Mouse (Mus musculus) kidney, postnatal 14 days (tissue): ENCODE data around the gene Mmp15.
A peak's percentile ranks its signal among the peaks of the same experiment; 100 is the strongest.

Source experiments
- DNase-seq: peaks from one replicate; pipeline ENCODE4 v3.0.0; 2022; ENCODE audit warnings: mixed read lengths

The Mmp15 gene

GRCm38 (mm10) chr8:95352151-95352870, at the start of gene Mmp15:
Gene Mmp15, plus strand, starts transcription at chr8:95352268.
- peak; percentile 80 for DNase-seq

- DNase-seq: peak; percentile 53
These were observed 49.7 kb upstream of the Mmp15 start for GRCm38 (mm10) chr8:95302410-95302809.

- DNase-seq: no peak
These were observed 46.5 kb upstream of the Mmp15 start for GRCm38 (mm10) chr8:95305526-95305925.

GRCm38 (mm10) chr8:95306431-95306830, 45.6 kb upstream of the Mmp15 start, which contains the start of gene Cngb1:
Gene Cngb1, minus strand, starts transcription at chr8:95306585.
- DNase-seq: no peak

GRCm38 (mm10) chr8:95310342-95310970, 41.6 kb upstream of the Mmp15 start, which contains the start of gene Tepp:
Gene Tepp, plus strand, starts transcription at chr8:95310566.
- no peak for DNase-seq

GRCm38 (mm10) chr8:95312836-95313235, 39.2 kb upstream of the Mmp15 start:
- no peak for DNase-seq

- no peak for DNase-seq
These were observed 38.2 kb upstream of the Mmp15 start for GRCm38 (mm10) chr8:95313857-95314256.

GRCm38 (mm10) chr8:95314707-95315106, 37.4 kb upstream of the Mmp15 start:
- no peak for DNase-seq

GRCm38 (mm10) chr8:95315350-95315749, 36.7 kb upstream of the Mmp15 start:
- no peak for DNase-seq

- peak; percentile 87 for DNase-seq
These were observed 31.6 kb upstream of the Mmp15 start for GRCm38 (mm10) chr8:95320224-95321139.

- no peak for DNase-seq
These were observed 28.9 kb upstream of the Mmp15 start for GRCm38 (mm10) chr8:95323201-95323600.

GRCm38 (mm10) chr8:95324646-95325045, 27.4 kb upstream of the Mmp15 start:
- no peak for DNase-seq

GRCm38 (mm10) chr8:95326822-95327221, 25.2 kb upstream of the Mmp15 start:
- DNase-seq: no peak

- DNase-seq: no peak
These were observed 24.1 kb upstream of the Mmp15 start for GRCm38 (mm10) chr8:95327866-95328465.

GRCm38 (mm10) chr8:95330367-95330766, 21.7 kb upstream of the Mmp15 start:
- DNase-seq: no peak

- DNase-seq: no peak
These were observed 20.8 kb upstream of the Mmp15 start for GRCm38 (mm10) chr8:95331156-95331719.

GRCm38 (mm10) chr8:95331720-95332436, 20.2 kb upstream of the Mmp15 start, which contains the start of the genes Zfp319 and Usb1:
Gene Zfp319, minus strand, starts transcription at chr8:95331950.
Gene Usb1, plus strand, starts transcription at chr8:95332284.
- peak; percentile 96 for DNase-seq

GRCm38 (mm10) chr8:95332437-95333199, 19.4 kb upstream of the Mmp15 start:
- peak; percentile 34 for DNase-seq

- no peak for DNase-seq
These were observed 16.4 kb upstream of the Mmp15 start for GRCm38 (mm10) chr8:95335706-95336105.

GRCm38 (mm10) chr8:95336363-95336762, 15.7 kb upstream of the Mmp15 start:
- DNase-seq: no peak

GRCm38 (mm10) chr8:95341721-95342120, 10.3 kb upstream of the Mmp15 start:
- DNase-seq: no peak
